Mouse (Mus musculus): ENCODE measurements around the gene Ccdc86.
A peak's percentile ranks its signal among the peaks of the same experiment; 100 is the strongest.

The Ccdc86 gene

DNA sequence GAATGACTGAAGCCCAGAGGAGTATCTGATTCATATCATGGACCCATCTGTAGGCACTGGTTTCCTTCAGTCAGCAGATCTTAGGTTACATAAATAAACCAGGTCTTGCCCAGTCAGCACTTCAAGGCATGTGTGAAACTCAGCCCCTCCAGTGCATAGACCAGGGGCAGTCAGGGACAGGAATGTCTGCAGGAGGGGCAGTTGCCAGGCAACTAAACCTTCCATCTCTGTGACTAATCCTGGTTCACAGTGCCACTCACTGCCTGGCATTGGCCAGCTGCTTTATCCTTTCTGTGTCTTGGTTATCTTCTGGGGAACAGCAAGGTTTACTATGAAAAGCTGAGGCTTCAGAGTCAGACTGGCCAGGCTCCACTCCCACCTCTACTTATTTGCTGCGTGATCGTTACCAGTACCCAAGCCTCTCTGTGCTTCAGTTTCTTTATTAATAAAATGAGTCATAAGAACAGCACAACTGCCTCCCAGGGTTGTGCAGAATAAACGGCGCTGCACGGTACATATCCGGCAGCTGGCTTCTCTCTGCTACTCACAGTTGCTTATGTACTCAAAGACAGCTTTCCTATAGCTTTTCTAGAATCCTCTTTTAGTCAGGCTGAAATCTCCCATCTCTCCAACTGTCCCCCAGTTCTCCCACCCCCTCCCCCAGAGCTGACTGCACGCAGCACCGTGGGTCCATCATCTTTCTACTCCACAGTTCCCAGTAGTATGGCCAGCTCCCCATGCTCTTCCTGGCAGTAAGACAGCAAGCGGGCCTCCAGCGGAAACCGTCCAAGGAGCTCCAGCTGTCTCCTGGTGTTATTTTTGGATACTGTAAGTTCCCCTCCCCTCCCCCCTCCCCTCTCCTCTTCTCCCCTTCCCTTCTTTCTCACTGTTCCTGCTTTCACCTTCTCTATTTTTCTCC, 3.2 kb upstream of the Ccdc86 start:
- DNase-seq (ENCODE audit: low read depth in 1 of 2, low spot score in 2 of 2), result no peak

DNA sequence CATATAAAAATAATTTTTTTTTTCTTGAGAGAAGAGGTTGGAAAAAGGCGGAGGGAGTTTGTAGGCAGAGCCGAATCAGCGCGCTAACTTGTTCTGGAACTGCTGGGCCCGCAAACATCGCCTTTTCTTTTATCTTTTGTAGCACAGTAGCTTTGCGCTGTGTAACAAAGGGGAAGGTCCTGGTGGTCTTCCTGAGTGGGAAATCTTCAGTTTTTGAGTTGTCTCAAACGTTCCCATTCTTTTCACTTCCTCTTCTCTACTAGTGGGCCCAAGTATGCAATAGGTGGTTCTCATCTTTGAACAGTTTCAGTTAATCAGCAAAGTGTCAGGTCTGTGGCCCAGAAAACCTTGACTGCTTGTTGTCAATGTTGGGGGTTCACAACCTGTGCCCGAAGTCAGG, 492 bp upstream of the Ccdc86 start:
- DNase-seq (ENCODE audit: low read depth in 1 of 2, low spot score in 2 of 2), result no peak

DNA sequence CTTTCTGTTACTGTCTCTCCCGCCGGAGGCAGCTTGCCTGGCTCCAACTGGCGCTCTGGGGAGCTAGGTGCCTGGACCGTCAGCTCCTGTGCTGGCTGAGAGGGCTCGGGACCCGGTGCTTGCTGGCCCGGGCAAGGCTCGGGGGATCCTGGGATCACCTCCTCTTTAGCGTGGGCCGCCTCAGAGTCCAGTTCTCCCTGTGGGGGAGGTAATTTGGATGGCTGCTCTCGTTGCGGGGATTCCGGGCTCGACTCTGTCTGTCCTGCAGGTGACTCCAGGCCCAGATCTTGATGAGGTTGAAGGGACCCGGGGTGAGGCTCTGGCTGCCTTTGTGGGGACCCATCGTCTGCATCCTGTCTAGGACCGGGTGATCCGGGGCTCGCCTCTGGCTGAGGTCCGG, 650 bp downstream of the Ccdc86 start:
- DNase-seq (ENCODE audit: low read depth in 1 of 2, low spot score in 2 of 2), result no peak

DNA sequence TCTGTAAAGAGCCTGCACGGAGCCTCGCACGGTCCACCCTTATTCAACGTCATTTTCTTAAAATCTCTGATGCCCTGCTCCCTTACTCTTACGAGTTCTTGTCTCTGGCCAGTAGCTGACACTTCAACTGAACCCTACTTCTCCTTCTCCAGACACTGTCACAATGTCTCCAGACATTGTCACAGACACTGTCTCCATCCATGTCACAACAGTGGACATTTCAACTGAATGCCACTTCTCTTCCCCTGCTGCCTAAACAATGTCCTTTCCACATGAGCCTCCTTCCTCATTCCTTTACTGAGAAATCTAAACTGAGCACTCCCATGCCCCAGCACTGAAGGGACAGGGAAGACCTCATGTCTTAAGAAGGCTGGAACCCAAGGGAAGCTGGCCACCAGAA, 1.8 kb downstream of the Ccdc86 start:
- DNase-seq (ENCODE audit: low read depth in 1 of 2, low spot score in 2 of 2), result no peak

DNA sequence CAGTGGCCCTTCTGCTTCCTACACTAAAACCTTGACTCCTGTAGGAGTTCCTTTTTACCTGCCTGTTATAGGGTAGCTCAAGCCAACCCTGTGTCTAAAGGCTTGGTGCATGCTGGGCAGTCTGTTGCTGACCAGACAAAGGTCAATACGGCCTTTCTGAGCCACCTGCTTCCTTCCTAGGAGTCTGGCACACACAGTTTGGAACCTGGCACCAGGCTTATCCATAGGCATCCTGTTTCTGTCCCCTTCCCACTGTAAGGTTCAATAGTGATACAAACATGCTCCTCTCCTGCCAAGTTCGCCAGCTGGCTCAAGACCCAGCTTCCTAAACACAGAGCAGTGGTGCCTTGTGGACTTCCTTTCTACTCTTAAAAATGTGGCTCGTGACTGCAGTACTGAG, 2.6 kb downstream of the Ccdc86 start:
- no peak for DNase-seq (ENCODE audit: low read depth in 1 of 2, low spot score in 2 of 2)

DNA sequence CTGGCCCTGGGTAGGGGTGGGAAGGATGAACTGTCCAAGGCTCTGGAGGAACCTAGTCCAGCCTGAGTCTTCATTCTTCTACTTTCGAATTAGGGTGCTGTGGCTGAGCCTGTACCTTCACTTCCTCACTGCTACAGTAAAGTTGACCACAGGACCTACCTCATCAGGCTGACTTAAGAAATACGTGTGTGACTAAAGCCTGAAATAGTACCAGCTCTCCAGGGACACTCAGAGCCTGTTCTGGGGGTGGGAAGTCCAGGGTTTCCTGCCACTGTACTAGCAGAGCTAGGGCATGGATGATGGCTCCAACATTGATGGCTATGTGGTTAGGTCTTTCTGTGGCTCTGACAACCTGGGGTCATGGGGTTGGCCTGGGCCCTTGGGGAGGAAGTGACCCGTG, 5.1 kb downstream of the Ccdc86 start:
- DNase-seq (ENCODE audit: low read depth in 1 of 2, low spot score in 2 of 2), result peak; percentile 29 to 41

DNA sequence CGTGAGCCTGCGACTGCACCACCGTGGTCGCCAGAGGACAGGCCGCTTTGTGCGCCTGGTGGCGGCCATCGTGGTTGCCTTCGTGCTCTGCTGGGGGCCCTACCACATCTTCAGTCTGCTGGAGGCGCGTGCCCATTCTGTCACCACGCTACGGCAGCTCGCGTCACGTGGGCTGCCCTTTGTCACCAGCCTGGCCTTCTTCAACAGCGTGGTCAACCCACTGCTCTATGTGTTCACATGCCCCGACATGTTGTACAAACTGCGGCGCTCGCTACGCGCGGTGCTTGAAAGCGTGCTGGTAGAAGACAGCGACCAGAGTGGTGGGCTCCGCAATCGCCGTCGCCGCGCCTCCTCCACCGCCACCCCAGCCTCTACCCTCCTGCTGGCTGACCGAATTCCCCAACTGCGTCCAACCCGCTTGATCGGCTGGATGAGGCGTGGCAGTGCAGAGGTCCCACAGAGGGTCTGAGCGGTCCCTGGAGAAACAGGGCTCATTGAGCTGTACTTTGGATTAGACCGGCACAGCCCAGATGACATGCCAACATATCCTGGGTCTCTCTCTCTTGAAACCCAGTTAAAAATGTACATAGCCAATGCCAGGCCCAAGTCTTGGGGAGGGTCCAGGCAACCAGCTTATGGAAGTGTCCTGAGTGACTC, 8.1 kb downstream of the Ccdc86 start:
- DNase-seq (ENCODE audit: low read depth in 1 of 2, low spot score in 2 of 2), result no peak

DNA sequence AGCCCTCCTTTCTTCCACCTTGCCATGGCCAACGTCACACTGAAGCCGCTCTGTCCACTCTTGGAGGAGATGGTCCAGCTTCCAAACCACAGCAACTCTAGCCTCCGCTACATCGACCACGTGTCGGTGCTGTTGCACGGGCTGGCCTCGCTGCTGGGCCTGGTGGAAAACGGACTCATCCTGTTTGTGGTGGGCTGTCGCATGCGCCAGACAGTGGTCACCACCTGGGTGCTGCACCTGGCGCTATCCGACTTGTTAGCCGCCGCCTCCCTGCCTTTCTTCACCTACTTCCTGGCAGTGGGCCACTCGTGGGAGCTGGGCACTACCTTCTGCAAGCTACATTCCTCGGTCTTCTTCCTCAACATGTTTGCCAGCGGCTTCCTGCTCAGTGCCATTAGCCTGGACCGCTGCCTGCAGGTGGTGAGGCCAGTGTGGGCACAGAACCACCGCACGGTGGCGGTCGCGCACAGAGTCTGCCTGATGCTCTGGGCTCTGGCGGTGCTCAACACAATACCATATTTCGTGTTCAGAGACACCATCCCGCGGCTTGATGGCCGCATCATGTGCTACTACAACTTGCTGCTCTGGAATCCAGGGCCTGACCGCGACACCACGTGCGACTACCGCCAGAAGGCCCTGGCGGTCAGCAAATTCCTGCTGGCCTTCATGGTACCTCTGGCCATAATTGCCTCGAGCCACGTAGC, 8.8 kb downstream of the Ccdc86 start:
- peak in 1 of 2 experiments; percentile 26 for DNase-seq (ENCODE audit: low read depth in 1 of 2, low spot score in 2 of 2)

DNA sequence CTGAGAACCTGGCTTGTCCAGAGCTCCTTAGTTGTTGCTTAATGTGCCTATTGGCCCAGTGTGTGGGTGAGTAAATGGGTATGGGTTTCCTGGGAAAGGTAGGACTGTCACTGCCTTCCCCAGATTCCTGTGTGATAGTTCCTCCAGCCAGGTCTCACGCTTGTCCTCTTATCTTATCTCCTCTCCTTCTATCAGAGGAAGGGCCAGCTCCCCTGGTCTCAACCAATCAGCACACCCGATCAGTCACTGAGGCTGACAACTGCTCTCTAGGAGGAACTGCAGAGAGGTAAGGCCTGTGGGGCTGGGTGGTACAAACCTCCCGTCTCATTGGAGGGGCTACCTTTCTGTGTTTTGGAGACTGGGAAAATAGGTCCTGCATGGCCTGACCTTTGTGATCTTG, 10.3 kb downstream of the Ccdc86 start:
- DNase-seq (ENCODE audit: low read depth in 1 of 2, low spot score in 2 of 2), result no peak

DNA sequence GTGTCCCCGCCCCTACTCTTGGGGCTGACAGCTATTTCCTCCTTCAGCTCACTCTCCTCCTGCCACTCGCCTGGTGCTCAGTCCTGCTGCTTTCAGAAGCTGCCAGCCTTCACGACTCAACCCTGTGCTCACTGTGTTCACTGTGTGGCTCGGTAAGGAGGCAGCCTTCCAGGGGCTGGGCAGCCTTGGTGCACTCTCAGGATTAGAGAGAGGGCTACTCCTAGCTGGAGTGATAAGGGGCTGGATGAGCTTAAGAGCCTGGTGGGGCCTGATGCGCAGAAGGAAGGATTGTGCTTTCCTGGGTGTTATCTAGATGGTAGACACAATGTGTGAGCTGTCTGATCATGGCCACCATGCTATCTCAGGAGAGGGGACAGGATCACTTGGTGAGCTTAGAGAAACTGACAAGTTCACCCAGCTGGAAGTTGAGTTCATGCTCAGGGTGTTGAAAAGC, 11.9 kb downstream of the Ccdc86 start, which contains the start of gene Ptgdr2:
Gene Ptgdr2, plus strand, starts transcription at position 51 of the 454 bp plus-strand sequence.
- no peak for DNase-seq (ENCODE audit: low read depth in 1 of 2, low spot score in 2 of 2)

DNA sequence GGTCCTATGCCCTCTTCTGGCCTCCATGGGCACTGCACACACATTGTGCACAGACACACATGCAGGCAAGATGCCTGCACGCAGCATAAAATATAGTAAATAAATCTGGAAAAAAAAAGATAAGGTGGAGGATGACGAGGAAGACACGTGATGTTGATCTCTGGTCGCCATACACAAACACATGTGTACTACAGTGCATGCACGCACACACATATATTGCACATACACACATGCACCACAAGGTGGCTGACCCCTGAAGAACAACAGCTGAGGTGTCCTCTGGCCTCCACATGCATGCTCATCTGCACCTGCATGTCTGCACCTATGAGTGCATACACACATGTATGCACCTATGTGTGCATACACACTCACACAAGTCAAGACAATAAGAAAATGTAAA, 13.0 kb downstream of the Ccdc86 start:
- no peak for DNase-seq (ENCODE audit: low read depth in 1 of 2, low spot score in 2 of 2)

DNA sequence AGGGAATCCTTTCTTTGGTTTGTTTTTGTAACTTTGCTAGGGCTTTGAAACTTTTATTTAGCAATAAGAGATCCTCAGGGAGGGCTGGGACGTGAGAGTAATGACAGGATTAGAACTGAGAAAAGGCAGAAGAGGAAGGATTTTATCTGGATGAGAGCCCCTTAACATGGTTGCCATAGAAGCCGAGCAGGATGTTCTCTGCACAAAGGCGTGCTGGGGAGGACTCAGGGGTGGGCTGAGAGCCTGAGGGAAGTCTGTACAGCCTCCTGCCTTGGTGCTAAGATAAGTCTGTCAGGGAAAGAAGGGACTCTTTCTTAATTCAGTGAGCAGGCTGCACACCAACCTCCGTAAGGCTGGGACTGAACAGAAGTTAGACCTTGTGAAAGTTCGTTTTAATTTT, 14.0 kb downstream of the Ccdc86 start:
- DNase-seq (ENCODE audit: low read depth in 1 of 2, low spot score in 2 of 2), result no peak

DNA sequence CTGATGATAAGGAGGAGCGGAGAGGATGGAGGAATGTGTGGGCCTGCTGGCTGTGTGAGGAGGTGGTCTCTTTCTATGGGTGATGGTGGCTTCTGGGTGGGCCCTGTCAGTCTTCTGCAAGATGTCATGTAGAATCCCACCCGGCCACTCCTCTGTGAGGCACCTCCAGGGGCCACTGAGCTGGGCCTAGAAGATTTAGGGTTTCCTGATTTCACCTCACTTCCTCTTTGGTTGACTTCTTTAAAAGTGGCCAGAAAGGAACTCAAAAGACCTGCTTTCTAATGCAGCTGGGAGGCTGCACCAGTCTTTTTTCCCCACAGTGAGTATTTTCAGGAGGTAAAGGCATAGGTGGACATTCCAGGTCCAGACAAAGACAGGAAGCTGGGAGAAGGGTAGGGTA, 18.4 kb downstream of the Ccdc86 start:
- no peak for DNase-seq (ENCODE audit: low read depth in 1 of 2, low spot score in 2 of 2)

DNA sequence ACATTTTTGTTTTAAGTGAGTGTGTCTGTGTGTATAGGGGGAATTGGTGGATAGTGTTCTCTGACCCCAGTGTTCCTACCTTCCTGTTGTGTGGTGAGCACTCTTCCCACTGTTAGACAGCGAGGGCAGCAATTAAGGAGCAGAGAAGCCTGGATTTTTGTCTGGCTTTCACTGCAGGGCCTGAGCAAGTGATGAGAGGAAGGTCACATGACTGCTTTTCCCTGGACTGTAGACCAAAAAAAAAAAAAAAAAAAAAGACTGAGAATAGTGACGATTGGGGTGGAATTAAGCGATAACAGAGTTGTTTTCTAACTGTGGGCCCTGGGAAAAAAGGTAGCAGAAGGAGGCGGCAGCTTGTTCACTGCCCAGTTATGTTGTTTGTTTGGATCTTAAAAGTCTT, 22.4 kb downstream of the Ccdc86 start:
- DNase-seq (ENCODE audit: low read depth in 1 of 2, low spot score in 2 of 2), result no peak

DNA sequence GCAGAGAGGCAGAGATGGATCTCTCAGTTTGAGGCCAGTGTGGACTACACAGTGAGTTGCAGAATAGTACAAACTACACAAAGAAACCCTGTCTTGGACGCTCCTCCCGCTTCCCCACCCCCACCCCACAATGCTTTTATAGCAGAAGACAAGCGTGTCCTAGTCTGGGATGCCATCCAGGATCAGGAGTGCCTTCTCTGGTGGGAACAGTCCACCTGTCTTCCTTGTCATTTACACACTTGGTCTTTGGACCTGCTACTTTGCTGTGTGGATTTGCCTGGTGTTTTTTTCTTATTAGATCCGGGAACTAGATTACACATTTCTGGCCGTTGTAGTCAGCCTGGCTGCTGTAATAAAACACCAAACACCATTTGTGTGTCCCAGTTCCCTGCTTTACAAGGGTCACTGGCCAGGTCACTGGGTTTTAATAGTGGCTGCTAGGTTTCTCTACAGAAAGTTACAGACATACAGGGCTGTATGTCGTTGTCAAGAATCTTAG, 22.9 kb downstream of the Ccdc86 start:
- DNase-seq (ENCODE audit: low read depth in 1 of 2, low spot score in 2 of 2), result no peak

DNA sequence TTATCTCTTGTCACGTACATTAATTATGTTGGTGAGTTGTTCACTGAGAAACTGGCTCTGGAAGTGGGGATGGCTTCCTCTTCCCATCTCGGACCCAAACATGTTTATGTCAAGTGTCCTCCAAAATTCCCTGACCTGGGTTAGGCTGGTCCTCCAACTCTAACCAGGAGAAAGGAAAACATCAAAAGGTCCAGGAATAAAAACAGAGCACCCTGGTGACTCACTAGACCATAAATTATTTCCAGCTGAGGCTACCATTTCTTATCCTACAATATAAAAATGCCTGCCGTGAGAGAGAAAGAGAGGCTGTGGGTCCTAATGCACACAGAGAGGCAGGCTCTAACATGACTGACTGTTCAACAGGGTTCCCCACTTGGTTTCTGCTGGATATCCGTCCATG, 24.8 kb downstream of the Ccdc86 start:
- DNase-seq (ENCODE audit: low read depth in 1 of 2, low spot score in 2 of 2), result no peak

DNA sequence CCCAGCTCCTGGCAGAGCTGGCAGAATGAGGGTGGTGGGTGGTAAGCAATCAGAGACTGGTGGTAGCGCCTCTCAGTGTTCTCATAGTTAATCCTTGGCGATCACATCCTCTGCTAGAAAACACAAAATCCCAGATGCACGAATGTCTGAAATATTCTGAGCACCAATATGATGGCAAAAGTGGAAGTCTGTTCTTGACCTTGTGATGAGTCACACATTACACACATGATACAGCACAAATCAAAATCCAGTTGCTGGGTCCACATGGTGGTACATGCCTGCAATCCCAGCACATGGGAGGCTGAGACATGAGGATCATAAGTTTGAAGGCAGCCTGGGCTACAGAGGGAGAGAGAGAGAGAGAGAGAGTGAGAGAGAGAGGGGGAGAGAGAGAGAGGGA, 28.0 kb downstream of the Ccdc86 start:
- DNase-seq (ENCODE audit: low read depth in 1 of 2, low spot score in 2 of 2), result no peak

DNA sequence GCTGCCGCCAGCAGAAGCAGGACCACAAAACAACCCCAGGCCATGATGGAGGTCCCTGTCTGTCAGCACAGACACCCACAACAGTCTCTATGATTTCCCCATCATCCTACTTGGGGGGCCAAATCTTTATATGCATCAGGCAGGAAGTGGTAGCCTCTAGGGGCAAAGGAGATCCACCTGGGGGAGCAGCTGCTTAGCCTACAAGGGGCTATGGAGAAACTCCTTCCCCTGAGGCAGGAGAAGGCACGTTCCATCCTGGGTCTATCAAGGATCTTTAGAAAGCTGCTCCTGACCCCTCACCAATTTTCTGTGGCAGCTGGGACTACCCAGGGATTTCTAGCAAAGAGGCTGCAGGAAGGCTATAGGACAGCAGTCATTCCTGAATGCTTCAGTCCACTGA, 28.5 kb downstream of the Ccdc86 start, which contains the start of gene Zp1:
Gene Zp1, minus strand, starts transcription at position 101 of the 400 bp plus-strand sequence.
- no peak for DNase-seq (ENCODE audit: low read depth in 1 of 2, low spot score in 2 of 2)

DNA sequence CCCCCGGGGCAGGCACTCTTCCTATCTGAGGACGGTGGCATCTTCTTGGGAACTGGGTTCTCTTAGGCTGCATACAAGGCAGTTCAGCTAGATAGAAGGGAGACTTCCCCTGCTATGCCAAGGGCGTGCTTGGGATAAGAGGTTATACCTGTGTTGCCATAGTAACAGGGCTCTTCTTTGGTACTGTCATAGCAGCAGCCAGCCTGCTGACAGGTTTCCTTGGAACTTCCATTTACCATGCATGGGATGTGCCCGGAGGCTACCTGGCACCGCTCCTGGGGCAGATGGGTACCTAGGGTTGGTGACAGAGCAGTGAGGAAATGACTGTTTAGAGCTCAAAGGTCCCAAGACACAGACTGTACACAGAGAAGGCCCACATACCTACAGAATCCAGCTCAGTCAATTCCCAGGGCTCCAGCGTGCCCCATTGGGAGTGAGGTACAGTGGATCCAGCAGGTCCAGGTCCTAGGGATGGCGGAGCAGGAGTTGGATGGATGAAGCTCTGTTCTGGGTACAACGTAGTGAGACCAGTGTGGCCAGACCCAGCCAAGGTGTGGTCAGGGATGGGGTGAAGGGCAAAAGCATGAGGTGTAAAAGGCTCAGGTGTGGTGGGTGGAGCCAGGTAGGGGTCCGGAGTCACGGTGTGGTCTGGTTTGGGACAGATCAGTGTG, 30.6 kb downstream of the Ccdc86 start:
- no peak for DNase-seq (ENCODE audit: low read depth in 1 of 2, low spot score in 2 of 2)

DNA sequence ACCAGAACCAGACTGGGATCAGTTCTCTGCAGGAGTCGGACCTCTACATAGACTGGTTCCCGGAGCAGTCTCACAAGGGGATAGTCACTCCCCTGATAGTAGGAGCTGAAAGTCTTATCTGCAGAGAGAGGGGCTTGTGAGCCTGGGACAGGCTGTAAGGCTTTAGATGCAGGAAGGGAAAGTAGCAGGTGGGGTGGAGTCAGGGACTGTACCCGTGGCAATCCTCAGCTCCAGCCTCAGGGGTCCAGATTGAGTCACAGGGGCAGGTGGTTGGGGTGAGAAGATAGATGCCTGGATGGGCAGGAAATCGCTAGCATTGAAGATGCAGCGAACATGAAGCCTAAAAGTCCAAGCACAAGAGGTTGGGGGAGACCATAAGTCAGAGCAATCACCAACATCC, 32.6 kb downstream of the Ccdc86 start:
- no peak for DNase-seq (ENCODE audit: low read depth in 1 of 2, low spot score in 2 of 2)

DNA sequence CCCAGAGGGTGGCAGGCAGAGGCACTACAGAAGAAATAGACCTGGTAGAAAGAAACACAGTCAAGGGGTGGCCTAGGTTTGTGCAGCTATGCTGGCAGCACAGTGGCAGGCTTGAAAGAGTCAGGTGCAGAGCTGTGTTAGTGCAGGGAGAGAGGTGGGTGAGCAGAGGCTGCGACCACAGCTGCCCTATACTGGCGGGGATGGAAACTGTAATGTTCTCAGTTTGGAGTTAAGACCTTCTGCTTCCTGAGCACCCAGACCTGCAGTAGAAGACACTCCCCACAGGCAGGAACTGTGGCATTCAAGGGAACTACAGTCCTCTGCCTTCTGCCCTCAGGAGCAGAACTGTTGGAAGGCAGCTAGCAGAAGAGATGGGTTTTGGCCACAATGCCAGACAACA, 34.2 kb downstream of the Ccdc86 start:
- no peak for DNase-seq (ENCODE audit: low read depth in 1 of 2, low spot score in 2 of 2)
